Mouse (Mus musculus) midbrain, embryonic 10.5 days (tissue): ENCODE results near the gene Itpr1. TPM values are rescaled to one million over a fixed set of nuclear protein-coding genes. Genes with fewer than 3 reads are reported as not detected.

ENCODE experiments used
- DNase-seq: peaks from one replicate; pipeline ENCODE4 v3.0.0-alpha.2; 2017; ENCODE audit warnings: low spot score
- H3K27ac ChIP-seq: fragments of 300-500 bp; sonication (generic); replicated peaks from 2 replicates; pipeline ENCODE4 v1.5.1; 2016; ENCODE audit warnings: mild to moderate bottlenecking
- H3K27me3 ChIP-seq: fragments of 300-500 bp; sonication (generic); 2 replicates; pipeline ENCODE4 v1.6.1; 2016; ENCODE audit warnings: low read depth, mild to moderate bottlenecking; ENCODE audit not compliant: poor library complexity, severe bottlenecking
- H3K36me3 ChIP-seq: fragments of 300-500 bp; sonication (generic); 2 replicates; pipeline ENCODE4 v1.6.1; 2016; ENCODE audit warnings: mild to moderate bottlenecking, moderate library complexity
- H3K4me1 ChIP-seq: fragments of 300-500 bp; sonication (generic); 2 replicates; pipeline ENCODE4 v1.6.1; 2016
- H3K4me3 ChIP-seq: fragments of 300-500 bp; sonication (generic); 2 replicates; pipeline ENCODE4 v1.5.1; 2016; ENCODE audit warnings: mild to moderate bottlenecking, moderate library complexity
- H3K9me3 ChIP-seq: fragments of 300-500 bp; sonication (generic); replicated peaks from 2 replicates; pipeline ENCODE4 v1.6.1; 2016; ENCODE audit warnings: mild to moderate bottlenecking
- WGBS: fragments of 180-500 bp; shearing (Covaris S2); methylation state at CpG from one replicate; pipeline ENCODE4 v1.1.7; 2016; 5-methylcytosine and 5-hydroxymethylcytosine counted together
- polyA plus RNA-seq: library from polyadenylated mRNA; unstranded; fragments of >200 nt; fragmentation: Nextera tagmentation; extraction: Ambion mirVana; gene quantifications from 2 replicates; pipeline ENCODE4 v1.2.1, GENCODE M21; 2016

The Itpr1 gene
- polyA plus RNA-seq, 1 experiment from 2014 or later: 7.2 TPM

DNA sequence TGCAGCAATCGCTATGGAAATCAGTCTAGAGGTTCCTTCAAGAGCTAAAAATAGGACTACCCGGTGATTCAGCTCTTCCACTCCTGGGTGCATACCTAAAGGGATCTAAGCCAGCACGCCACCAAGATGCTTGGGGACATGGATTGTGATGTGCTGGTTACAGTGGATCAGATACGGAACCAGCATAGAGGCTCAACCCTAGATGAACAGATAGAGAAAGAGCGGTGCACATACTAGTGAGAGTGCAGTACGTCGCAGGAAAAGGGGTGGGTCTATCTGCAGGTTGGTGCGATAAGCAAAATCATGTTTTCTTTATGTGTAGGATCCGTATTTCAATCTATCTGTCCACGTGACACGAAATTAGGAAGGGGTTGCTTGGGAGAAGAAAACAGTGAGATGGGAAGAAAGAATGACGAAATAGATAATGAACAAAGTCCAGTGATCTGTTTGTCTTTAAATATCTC lies 113.1 kb downstream of the Itpr1 start:
- no peaks in the 10 kb centered on the region for H3K9me3 ChIP-seq
- no peak overlapping the region for H3K4me3 ChIP-seq
- DNase-seq: no peak
- no peaks in the 10 kb centered on the region for H3K36me3 ChIP-seq
- WGBS: 92% methylated on average over 12 of the region's 12 CpGs
- H3K4me1 ChIP-seq: peaks cover 10% of the 10 kb centered on the region; the same call in 1 of the 2 replicates
- no peak overlapping the region for H3K27ac ChIP-seq
- no peaks in the 10 kb centered on the region for H3K27me3 ChIP-seq

DNA sequence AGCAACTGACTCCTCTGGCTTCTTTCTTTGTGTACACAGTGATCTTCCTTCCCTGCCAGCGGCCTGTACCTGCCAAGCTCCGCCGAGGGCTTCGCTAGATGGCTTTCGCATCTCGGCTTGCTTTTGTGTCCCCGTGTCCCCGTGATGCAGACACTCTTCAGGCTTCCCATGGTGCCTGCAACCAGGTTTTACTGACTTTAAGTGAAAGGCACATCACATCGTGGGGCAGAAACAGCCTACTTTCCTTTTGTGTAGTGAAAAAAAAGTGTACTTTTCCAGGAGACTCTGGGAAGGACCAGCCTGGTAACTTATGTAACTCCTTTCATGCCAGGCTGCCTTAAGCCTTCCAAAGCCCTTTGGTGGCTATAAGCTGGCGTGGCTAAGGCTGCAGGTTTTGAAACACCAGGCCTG lies 113.9 kb downstream of the Itpr1 start:
- Histone ChIP-seq H3K4me1 (0 out of 2 replicates have a peak, but pooled peaks cover 3% of the 10 kb centered on the region), H3K9me3 (no peaks in the 10 kb centered on the region), H3K27ac (no peak overlapping the region), H3K36me3 (no peaks in the 10 kb centered on the region), H3K27me3 (no peaks in the 10 kb centered on the region), H3K4me3 (no peak overlapping the region)
- DNase-seq: no peak
- 72% methylated on average over 10 of the region's 10 CpGs for WGBS

DNA sequence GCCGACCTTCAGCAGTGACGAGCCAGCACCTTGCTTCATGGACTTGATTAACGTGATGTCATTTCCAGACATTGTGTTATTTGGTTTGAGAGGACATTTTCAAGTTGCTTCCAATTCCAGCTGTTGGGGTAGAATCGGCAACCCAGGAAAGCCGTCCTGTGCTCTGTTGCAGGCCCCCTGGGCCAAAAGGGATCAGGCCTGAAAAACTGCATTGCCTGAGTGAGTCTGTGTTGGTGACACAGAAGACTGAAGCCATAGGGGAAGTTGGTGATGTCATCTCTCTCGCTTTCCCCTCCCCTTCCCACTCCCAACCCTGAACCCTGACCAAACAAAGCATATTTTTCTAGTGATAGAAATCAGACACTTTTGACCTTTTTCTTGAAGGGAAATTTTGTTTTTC lies 114.7 kb downstream of the Itpr1 start:
- Histone ChIP-seq H3K27ac (no peak overlapping the region), H3K4me3 (no peak overlapping the region), H3K9me3 (no peaks in the 10 kb centered on the region), H3K27me3 (no peaks in the 10 kb centered on the region), H3K4me1 (0 out of 2 replicates have a peak, but pooled peaks cover 3% of the 10 kb centered on the region), H3K36me3 (no peaks in the 10 kb centered on the region)
- WGBS: 85% methylated on average over 6 of the region's 6 CpGs
- no peak for DNase-seq

DNA sequence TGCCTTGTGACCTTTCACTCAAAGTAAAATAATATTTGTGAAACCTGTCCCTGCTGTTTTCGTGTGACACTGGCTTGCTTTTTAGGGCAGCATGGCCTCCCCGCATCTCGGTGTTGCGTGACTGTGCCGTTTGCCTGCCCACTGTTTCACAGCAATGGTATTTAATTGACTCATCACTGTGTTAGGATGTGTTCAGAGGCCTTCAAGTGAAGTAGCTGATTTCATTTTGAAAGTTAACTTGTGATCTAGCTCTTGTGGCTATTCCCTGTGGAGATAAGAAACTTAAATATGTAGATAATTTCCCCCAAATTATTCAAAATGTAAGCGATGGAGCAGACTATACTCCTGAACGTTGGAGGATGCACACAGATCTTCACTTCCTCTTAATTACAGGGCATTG lies 115.4 kb downstream of the Itpr1 start:
- no peak overlapping the region for H3K27ac ChIP-seq
- no peaks in the 10 kb centered on the region for H3K27me3 ChIP-seq
- H3K9me3 ChIP-seq: no peaks in the 10 kb centered on the region
- H3K4me3 ChIP-seq: no peak overlapping the region
- no peak for DNase-seq
- no peaks in the 10 kb centered on the region for H3K36me3 ChIP-seq
- WGBS: 86% methylated on average over 7 of the region's 7 CpGs
- H3K4me1 ChIP-seq: 0 out of 2 replicates have a peak, but pooled peaks cover 3% of the 10 kb centered on the region

DNA sequence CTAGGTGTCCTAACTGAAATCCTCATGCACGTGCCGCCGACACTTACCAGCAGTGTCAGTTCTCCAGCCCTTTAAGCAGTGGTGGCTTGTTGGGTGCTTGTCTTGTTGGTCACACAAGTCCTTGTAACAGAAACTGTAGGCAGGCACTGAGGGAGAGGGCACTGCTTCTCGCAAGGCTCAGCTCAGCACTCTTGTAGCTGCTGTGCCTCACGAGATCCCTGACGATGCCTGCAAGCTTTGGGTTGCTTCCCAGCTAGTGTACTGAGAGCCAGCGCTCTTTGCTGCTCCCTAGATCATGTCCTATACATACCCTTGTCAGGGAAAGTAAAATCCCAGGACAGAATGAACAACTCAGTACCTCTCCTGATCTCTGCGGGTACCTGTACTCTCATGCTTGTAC lies 117.6 kb downstream of the Itpr1 start:
- 87% methylated on average over 8 of the region's 8 CpGs for WGBS
- H3K27ac ChIP-seq: no peak overlapping the region
- H3K9me3 ChIP-seq: no peaks in the 10 kb centered on the region
- no peaks in the 10 kb centered on the region for H3K27me3 ChIP-seq
- no peak for DNase-seq
- H3K4me1 ChIP-seq: 0 out of 2 replicates have a peak, but pooled peaks cover 13% of the 10 kb centered on the region
- no peak overlapping the region for H3K4me3 ChIP-seq
- no peaks in the 10 kb centered on the region for H3K36me3 ChIP-seq

DNA sequence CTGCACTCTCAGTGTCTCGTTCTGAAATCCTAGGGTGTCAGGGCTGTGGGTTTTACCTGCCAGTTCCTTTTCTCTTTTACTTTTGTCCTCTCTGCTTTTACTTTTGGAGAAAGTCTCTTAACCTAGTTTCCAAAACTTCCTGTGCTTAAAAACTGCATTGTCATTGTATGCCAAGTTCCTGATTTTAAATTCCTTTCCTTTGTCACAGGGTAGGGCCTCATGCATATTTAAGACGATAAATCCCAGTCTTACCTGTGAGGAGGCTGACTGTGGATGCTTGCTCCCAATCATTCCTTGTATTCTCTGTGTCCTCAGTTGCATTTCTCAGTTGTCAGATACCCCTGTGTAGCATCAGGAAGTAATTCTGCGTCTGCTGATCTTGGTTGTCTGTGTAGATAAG lies 118.4 kb downstream of the Itpr1 start:
- H3K27me3 ChIP-seq: no peaks in the 10 kb centered on the region
- H3K27ac ChIP-seq: no peak overlapping the region
- no peak for DNase-seq
- no peaks in the 10 kb centered on the region for H3K36me3 ChIP-seq
- H3K4me1 ChIP-seq: 0 out of 2 replicates have a peak, but pooled peaks cover 14% of the 10 kb centered on the region
- H3K9me3 ChIP-seq: no peaks in the 10 kb centered on the region
- WGBS: 88% methylated on average over 3 of the region's 3 CpGs
- H3K4me3 ChIP-seq: no peak overlapping the region

DNA sequence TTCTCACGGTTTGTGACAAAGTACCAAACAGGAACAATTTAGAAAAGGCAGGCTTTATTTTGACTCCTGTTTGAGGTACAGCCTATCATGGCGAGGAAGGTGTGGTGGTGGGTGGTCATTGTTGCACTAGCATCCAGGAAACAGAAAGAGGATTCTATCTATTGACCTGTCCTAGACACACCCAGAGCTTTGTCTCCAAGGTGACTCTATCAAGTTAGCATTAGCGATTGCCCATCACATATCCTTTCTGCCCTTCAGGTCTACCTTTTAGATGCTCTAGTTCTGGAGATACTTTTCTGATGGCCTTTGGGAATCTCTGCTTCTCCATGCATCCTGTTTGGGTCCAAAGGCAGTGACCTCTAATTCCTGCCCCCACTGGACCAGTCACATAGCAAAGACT lies 121.2 kb downstream of the Itpr1 start:
- Histone ChIP-seq H3K27ac (no peak overlapping the region), H3K4me3 (no peak overlapping the region), H3K27me3 (no peaks in the 10 kb centered on the region), H3K9me3 (no peaks in the 10 kb centered on the region), H3K36me3 (no peaks in the 10 kb centered on the region), H3K4me1 (0 out of 2 replicates have a peak, but pooled peaks cover 11% of the 10 kb centered on the region)
- 84% methylated on average over 3 of the region's 3 CpGs for WGBS
- DNase-seq: no peak

DNA sequence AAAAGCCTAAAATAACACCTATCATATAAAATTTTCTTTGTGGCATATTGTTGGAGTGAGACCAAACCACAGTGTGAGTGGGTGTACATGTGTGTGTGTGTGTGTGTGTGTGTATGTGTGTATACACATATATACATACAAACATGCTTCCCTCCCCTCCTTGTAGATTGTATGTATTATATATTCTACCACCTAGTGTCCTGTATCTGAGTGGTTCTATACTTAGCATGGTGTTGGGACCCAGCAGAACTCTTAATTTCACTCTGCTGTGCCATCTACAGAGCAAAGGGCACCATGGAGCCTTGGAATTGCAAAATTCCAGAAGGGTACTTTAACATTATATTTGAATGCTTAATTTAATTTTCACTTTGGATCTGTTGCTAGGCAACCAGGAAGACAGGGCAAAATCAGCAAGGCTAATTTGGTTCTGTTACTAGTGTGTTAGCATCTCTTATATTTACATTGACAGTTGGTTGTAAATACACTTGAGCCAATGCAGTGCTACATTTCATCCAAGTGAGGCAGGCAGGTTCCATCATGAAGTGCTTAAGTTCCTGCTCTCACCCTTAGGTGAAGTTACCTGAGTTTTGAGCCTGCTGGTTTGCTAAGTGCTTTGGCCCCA lies 122.4 kb downstream of the Itpr1 start:
- 0 out of 2 replicates have a peak, but pooled peaks cover 11% of the 10 kb centered on the region for H3K4me1 ChIP-seq
- no peak overlapping the region for H3K27ac ChIP-seq
- no peak overlapping the region for H3K4me3 ChIP-seq
- no peaks in the 10 kb centered on the region for H3K27me3 ChIP-seq
- H3K9me3 ChIP-seq: no peaks in the 10 kb centered on the region
- 0 out of 2 replicates have a peak, but pooled peaks cover 3% of the 10 kb centered on the region for H3K36me3 ChIP-seq
- DNase-seq: no peak

DNA sequence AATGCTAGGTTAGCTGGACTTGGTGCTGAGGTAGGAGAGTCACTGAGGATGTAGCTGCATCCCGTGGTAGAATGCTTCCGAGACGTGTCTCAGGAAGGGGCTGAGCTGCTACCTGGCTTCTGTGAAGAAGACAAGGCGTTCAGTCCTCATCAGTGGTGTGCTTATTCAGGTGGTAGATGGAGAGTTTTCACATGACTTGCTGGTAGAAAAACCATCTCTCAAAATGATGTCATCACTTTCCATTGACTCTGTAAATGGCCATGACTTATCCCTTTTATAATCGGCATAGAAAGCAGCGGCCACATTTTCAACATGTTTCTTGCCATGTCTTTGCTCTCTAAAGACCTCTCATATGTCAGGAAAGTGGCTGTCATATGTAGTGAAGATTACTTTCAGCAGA lies 123.6 kb downstream of the Itpr1 start:
- Histone ChIP-seq H3K36me3 (0 out of 2 replicates have a peak, but pooled peaks cover 3% of the 10 kb centered on the region), H3K27ac (no peak overlapping the region), H3K4me1 (0 out of 2 replicates have a peak, but pooled peaks cover 11% of the 10 kb centered on the region), H3K27me3 (no peaks in the 10 kb centered on the region), H3K4me3 (no peak overlapping the region), H3K9me3 (no peaks in the 10 kb centered on the region)
- 92% methylated on average over 6 of the region's 6 CpGs for WGBS
- no peak for DNase-seq

DNA sequence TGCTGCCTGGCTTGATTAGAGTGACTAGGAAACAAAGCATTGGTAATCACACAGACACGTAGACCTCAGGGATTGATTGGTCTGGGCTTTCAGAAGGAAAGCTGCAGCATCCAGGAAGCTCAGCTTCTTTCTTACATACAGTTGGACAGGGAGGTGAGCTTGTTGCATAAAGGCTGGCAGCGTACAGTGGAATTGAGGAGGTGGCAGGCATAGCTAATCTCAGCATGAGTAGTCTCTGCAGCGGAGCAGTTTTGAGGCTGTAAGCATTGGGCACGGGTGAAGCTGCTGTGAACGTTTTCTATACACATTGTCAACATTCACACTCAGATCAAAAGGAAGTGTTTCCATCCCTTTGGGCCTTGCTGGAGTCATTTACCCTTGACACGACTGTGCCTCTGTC lies 124.4 kb downstream of the Itpr1 start:
- 0 out of 2 replicates have a peak, but pooled peaks cover 11% of the 10 kb centered on the region for H3K4me1 ChIP-seq
- H3K4me3 ChIP-seq: no peak overlapping the region
- DNase-seq: no peak
- H3K9me3 ChIP-seq: no peaks in the 10 kb centered on the region
- H3K27ac ChIP-seq: no peak overlapping the region
- H3K27me3 ChIP-seq: no peaks in the 10 kb centered on the region
- 80% methylated on average over 6 of the region's 6 CpGs for WGBS
- H3K36me3 ChIP-seq: 0 out of 2 replicates have a peak, but pooled peaks cover 3% of the 10 kb centered on the region

DNA sequence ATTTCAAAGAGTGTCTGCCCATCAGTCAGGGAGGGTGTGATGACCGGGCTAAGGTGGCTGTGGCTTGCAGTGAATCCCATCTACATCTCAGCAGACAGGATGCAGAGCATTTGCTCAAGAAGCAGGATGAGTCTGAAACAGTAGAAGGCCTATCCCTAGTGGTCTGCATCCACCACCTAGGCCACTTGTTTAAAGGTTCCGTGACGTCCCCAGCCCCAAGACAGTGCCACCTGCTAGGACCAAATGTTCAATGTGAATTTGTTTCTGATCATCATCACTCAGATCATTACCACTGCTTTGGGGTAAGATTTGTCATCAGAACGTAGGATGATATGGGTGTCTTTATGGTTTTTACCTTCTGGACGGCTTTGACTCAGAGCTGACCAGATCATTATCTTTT lies 125.5 kb downstream of the Itpr1 start:
- Histone ChIP-seq H3K27ac (no peak overlapping the region), H3K4me1 (0 out of 2 replicates have a peak, but pooled peaks cover 11% of the 10 kb centered on the region), H3K4me3 (no peak overlapping the region), H3K36me3 (0 out of 2 replicates have a peak, but pooled peaks cover 3% of the 10 kb centered on the region), H3K9me3 (no peaks in the 10 kb centered on the region), H3K27me3 (no peaks in the 10 kb centered on the region)
- no peak for DNase-seq
- 96% methylated on average over 5 of the region's 5 CpGs for WGBS

DNA sequence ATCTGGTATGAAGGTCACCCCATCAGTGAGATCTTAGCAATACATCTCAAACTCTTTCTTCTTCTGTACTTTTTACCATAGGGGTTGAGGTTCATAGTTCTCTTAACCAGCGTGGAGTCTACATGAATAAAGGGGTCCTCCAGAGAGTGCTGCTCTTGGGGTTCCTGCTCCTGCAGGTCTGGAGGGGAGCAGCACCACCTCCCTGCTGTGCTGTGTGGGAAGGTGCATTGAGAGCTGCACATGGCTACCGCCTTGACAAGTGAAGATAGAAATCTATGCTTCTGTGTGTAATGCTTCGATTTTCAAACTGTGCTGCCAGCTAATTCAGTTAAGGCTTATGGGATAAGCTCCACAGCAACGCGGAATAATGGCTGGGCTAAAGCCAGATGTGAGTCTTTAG lies 130.1 kb downstream of the Itpr1 start:
- 90% methylated on average over 5 of the region's 5 CpGs for WGBS
- no peak overlapping the region for H3K4me3 ChIP-seq
- H3K36me3 ChIP-seq: 0 out of 2 replicates have a peak, but pooled peaks cover 3% of the 10 kb centered on the region
- no peak overlapping the region for H3K27ac ChIP-seq
- no peaks in the 10 kb centered on the region for H3K27me3 ChIP-seq
- no peak for DNase-seq
- H3K9me3 ChIP-seq: no peaks in the 10 kb centered on the region
- H3K4me1 ChIP-seq: no peaks in the 10 kb centered on the region

DNA sequence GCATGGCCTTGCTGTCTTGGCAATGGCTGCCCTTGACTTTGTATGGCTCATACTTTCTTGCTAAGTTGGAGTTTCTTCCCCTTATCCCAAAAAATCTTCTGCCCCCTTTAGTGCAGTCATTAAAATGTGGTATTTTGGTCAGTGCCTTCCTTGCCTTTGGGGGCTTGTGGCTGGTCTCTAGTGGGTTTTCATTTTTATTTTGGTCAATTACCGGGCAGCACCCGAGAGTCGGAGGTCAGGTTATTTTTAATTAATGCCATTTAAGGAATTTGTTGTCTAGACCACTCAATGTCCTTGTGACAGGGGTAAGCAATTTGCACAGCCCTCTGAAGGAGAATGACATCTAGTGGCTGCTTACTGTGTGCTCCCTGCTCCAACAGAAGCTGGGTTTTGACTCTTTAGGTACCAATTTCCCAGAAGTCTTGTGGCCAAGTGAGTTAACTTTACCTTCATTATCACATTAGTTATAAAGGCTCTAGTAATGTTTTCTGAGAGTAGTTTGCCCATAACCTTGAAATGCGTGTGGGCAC lies 130.9 kb downstream of the Itpr1 start:
- Histone ChIP-seq H3K9me3 (no peaks in the 10 kb centered on the region), H3K27ac (no peak overlapping the region), H3K36me3 (0 out of 2 replicates have a peak, but pooled peaks cover 3% of the 10 kb centered on the region), H3K4me1 (no peaks in the 10 kb centered on the region), H3K27me3 (no peaks in the 10 kb centered on the region), H3K4me3 (no peak overlapping the region)
- DNase-seq: no peak
- WGBS: 93% methylated on average over 4 of the region's 4 CpGs
